Mouse (Mus musculus) forebrain, embryonic 10.5 days (tissue): ENCODE measurements around the gene Cd151. TPM values are rescaled to one million over a fixed set of nuclear protein-coding genes. Genes with fewer than 3 reads are reported as not detected.

Experiments
- DNase-seq: peaks from one replicate; pipeline ENCODE4 v3.0.0-alpha.2; 2017; ENCODE audit warnings: low spot score; ENCODE audit errors: extremely low spot score
- H3K27ac ChIP-seq: fragments of 300-500 bp; sonication (generic); 2 replicates; pipeline ENCODE4 v1.5.1; 2016; ENCODE audit warnings: mild to moderate bottlenecking
- H3K27me3 ChIP-seq: fragments of 300-500 bp; sonication (generic); 2 replicates; pipeline ENCODE4 v1.6.1; 2016; ENCODE audit warnings: mild to moderate bottlenecking; ENCODE audit not compliant: poor library complexity, severe bottlenecking
- H3K36me3 ChIP-seq: fragments of 300-500 bp; sonication (generic); replicated peaks from 2 replicates; pipeline ENCODE4 v1.6.1; 2016; ENCODE audit warnings: mild to moderate bottlenecking, moderate library complexity
- H3K4me1 ChIP-seq: fragments of 300-500 bp; sonication (generic); 2 replicates; pipeline ENCODE4 v1.6.1; 2016
- H3K4me3 ChIP-seq: fragments of 300-500 bp; sonication (generic); 2 replicates; pipeline ENCODE4 v1.5.1; 2016; ENCODE audit warnings: mild to moderate bottlenecking, moderate library complexity
- H3K9me3 ChIP-seq: fragments of 300-500 bp; sonication (generic); 2 replicates; pipeline ENCODE4 v1.6.1; 2016; ENCODE audit warnings: mild to moderate bottlenecking, moderate library complexity
- WGBS: fragments of 180-500 bp; shearing (Covaris S2); methylation state at CpG from one replicate; pipeline ENCODE4 v1.1.7; 2016; 5-methylcytosine and 5-hydroxymethylcytosine counted together
- polyA plus RNA-seq: library from polyadenylated mRNA; unstranded; fragments of >200 nt; fragmentation: Nextera tagmentation; extraction: Ambion mirVana; gene quantifications from 2 replicates; pipeline ENCODE4 v1.2.1, GENCODE M21; 2016

Gene Cd151
- polyA plus RNA-seq, 1 experiment from 2014 or later = 15.2 TPM

DNA sequence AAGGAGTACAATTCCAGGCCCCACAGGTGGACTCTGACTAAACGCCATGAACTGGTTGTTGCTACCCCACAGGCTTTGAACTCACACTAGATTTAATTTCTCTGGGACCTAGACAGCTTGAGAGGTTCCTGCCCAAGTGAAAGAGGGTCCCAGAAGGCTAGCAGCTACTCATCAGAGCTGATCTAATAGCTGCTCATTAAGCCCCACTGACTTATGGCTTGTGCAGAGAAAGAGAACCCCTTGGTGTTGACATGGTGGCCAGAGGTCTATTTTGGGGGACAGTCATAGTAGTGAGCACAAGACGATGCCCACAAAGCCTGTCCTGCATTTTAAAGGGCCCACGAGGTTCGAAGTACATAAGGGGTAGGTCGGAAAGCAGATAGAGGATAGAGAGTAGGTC is 7.0 kb downstream of the Cd151 start:
- H3K4me1 ChIP-seq = peaks cover 62% of the 10 kb centered on the region
- H3K4me3 ChIP-seq = peak overlapping the region; percentile 88
- H3K9me3 ChIP-seq = no peaks in the 10 kb centered on the region
- H3K27me3 ChIP-seq = peaks cover 29% of the 10 kb centered on the region
- no peak for DNase-seq
- H3K36me3 ChIP-seq = peaks cover 37% of the 10 kb centered on the region
- 12% methylated on average over 5 of the region's 5 CpGs for WGBS
- peak overlapping the region; percentile 99; the same call in 1 of the 2 replicates for H3K27ac ChIP-seq

DNA sequence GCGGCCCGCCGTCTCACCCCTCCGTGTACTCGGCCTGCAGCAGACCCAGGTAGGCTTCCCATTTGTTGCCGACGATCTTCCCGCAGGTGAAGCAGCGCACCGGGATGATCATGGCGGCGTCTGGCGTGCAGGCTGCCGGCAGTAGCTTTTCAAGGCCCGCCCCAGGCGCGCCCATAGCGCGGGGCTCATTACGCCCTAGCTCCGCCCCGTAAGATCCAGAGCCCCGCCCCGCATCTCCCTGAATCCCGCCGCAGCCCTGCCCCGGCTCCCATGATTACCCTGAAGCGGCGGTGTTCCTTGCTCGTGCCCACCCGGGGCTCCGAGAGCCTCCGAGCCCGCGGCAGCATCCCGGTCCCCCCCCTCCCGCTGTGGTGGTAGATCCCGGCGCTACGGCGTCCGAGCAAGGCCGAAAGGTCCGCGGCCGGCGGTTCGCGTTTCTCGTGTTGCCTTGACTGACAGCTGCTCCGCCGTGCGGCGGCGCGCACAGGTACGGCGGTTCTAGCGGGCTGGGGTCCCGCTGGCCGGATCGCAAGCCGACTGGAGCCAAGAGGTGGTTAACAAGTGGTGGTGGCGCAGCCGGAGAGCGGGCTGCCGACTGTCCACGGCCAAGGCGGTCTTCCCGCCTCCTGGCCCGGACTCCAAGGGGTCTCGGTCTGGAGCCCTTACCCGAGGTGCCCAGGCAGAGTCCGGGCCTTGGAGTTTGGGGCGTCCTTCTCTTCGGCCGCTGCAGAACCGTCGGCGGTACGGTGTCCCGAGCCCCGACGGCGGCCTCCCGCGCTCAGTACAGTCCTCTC is 8.0 kb downstream of the Cd151 start, which contains the start of the genes Polr2l and Tspan4:
Polr2l (minus strand) TSS at position 122 of the 794 bp plus-strand sequence.
Tspan4 (plus strand) TSS at position 230 of the 794 bp plus-strand sequence.
- Histone ChIP-seq H3K36me3 (peaks cover 26% of the 10 kb centered on the region), H3K4me1 (peaks cover 51% of the 10 kb centered on the region), H3K27me3 (peaks cover 29% of the 10 kb centered on the region), H3K4me3 (peak within 1 kb of the TSS; percentile 88), H3K9me3 (no peaks in the 10 kb centered on the region), H3K27ac (peak within 1 kb of the TSS; percentile 99)
- under 1% methylated on average over 87 of the region's 87 CpGs for WGBS
- peak; percentile 92 for DNase-seq

DNA sequence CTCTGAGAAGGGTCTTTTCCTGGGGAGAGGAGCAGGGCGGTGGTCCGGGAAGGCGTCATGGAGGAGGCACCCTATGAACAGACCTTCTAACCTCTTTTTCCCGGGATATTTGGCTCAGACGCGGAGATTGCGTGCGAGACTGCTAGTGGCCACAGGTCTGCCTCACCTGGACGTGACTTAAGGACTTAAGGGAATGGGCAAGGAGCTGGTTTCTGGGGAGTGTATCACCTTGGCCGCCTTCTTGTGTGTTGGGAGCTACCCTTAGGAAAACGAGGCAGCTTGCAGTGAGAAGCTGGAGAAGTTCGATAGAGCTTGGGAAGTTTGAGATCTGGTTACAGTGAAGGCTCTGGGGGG is 8.6 kb downstream of the Cd151 start:
- H3K4me3 ChIP-seq = peak overlapping the region; percentile 88
- DNase-seq = no peak
- peaks cover 20% of the 10 kb centered on the region for H3K36me3 ChIP-seq
- H3K27ac ChIP-seq = peak overlapping the region; percentile 99
- no peaks in the 10 kb centered on the region for H3K9me3 ChIP-seq
- peaks cover 29% of the 10 kb centered on the region for H3K27me3 ChIP-seq
- H3K4me1 ChIP-seq = peaks cover 50% of the 10 kb centered on the region
- WGBS = 1% methylated on average over 12 of the region's 12 CpGs

DNA sequence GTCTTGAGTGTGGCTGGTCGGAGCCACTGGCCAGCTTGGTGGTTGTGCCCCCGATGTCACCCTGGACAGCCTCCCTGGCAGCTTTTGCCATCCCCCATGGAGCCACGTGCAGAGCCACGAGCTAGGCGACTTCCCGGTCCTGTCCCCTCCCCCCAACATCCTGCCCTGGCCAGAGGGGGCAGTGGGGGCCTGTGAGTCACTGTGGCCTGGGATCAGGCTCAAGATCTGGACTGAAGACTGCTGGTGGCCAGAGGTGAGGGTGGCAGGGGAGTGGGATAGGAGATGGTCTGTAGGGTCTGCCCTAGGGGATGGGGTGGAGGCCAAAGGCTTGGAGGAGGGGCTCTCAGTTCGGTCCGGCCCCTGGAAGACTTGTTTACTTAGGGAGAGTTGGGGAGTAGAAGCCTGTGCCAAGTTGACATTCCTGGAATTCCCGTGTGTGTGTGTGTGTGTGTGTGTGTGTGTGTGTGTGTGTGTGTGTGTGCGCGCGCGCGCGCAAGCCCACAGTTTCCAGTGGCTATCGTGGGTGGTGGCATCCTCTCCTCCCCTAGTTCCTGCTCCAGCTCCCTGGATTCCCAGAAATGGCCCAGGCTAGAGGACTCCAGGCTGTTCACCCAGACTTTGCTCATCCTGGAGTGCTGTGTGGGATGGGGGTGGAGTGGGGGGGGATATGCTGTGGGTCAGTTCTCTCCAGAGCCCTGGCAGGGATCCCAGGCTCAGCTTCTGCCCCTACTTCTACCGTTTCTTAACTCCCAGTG is 9.2 kb downstream of the Cd151 start:
- peaks cover 14% of the 10 kb centered on the region for H3K36me3 ChIP-seq
- 6% methylated on average over 17 of the region's 17 CpGs for WGBS
- peak overlapping the region; percentile 99 for H3K27ac ChIP-seq
- H3K4me1 ChIP-seq = peaks cover 56% of the 10 kb centered on the region
- H3K4me3 ChIP-seq = peak overlapping the region; percentile 88
- DNase-seq = peak; percentile 67
- H3K27me3 ChIP-seq = peaks cover 34% of the 10 kb centered on the region
- H3K9me3 ChIP-seq = no peaks in the 10 kb centered on the region

DNA sequence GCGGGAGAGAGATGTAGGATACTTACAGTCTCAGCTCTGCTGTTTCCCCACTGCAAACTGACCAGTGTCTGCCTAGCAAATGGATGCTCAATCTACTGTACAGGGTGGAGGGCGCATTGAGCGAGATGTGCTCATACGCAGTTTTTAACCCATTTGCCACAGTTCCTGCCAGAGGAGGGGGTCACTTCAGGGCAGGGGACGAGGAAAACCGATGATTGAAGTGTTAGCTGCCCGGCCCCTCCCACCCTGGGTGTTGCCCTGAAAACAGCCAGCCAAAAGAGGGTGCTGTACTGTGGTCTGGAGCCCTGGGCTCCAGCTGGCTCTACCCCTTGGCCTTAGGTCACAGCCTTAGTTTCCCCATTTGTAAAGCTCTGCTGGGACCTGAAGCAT is 9.8 kb downstream of the Cd151 start:
- WGBS = 25% methylated on average over 7 of the region's 7 CpGs
- peaks cover 40% of the 10 kb centered on the region for H3K27me3 ChIP-seq

DNA sequence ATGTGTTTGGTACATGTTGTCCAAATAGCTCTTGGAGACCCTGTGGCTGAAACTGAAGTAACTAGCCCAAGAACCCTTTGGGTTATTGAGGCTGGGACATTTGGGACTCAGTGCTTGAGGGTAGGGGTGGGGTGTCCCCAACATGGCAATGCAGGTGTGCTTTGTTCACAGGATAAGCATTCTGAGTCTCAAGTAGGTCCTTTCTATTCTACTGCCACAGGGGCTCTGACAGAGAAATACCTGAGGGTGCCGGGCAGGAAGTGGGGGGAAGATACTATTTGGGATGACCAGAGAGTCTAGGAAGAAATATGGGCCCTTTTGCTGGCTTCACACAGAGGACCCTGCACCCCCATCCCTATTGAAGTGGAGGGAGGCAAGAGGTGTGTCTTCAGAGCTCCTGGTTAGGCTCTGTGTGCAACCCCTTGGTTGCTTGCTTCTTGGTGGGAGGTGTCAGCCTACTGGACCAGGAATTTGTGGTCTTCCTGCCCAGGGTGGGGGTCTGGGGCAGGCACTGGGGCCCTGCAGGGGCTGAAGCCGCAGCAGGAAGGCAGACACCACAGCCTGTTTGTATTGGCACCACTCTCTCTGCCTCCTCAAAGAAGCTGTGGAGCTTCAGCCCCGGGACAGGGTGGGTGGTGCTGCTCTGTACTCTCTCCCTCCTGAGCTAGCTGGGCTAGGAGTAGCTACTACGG is 10.5 kb downstream of the Cd151 start:
- Histone ChIP-seq H3K4me1 (peaks cover 68% of the 10 kb centered on the region), H3K36me3 (peaks cover 2% of the 10 kb centered on the region), H3K4me3 (no peak overlapping the region), H3K27ac (peak overlapping the region; percentile 26; the same call in 1 of the 2 replicates), H3K27me3 (peaks cover 48% of the 10 kb centered on the region), H3K9me3 (no peaks in the 10 kb centered on the region)
- 83% methylated on average over 4 of the region's 4 CpGs for WGBS
- DNase-seq = no peak

More for the DNA sequence above, 9.8 kb downstream of the Cd151 start:
- DNase-seq = no peak
- Histone ChIP-seq H3K4me3 (peak overlapping the region; percentile 88), H3K27ac (peak overlapping the region; percentile 99), H3K4me1 (peaks cover 62% of the 10 kb centered on the region), H3K9me3 (no peaks in the 10 kb centered on the region), H3K36me3 (peaks cover 10% of the 10 kb centered on the region)

DNA sequence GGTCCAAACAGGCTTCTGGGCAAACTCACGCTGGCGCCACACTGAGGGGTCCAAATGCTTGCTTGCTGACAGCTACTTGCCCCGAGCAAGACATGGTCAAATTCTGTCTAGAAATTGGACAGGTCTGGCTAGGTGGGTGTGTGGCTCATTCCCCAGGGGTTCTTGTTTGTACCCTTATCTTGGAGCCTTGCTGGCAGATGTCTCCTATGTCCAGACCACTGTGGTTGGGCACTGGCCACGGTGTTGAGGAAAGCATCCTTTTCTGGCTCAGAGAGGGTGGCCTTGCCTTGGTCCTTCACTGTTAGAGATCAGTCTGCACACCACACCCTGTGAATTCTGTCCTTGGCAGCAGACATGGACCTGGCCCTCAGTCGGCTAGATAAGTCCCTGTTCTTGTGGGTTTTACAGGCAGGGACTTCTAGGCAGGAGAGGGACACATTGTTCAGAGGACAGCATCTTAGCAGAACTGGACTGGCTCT is 11.1 kb downstream of the Cd151 start:
- WGBS = 84% methylated on average over 5 of the region's 5 CpGs
- no peak overlapping the region for H3K27ac ChIP-seq
- peaks cover 53% of the 10 kb centered on the region for H3K27me3 ChIP-seq
- H3K4me3 ChIP-seq = no peak overlapping the region
- no peaks in the 10 kb centered on the region for H3K36me3 ChIP-seq
- peaks cover 70% of the 10 kb centered on the region for H3K4me1 ChIP-seq
- no peak for DNase-seq
- H3K9me3 ChIP-seq = no peaks in the 10 kb centered on the region

DNA sequence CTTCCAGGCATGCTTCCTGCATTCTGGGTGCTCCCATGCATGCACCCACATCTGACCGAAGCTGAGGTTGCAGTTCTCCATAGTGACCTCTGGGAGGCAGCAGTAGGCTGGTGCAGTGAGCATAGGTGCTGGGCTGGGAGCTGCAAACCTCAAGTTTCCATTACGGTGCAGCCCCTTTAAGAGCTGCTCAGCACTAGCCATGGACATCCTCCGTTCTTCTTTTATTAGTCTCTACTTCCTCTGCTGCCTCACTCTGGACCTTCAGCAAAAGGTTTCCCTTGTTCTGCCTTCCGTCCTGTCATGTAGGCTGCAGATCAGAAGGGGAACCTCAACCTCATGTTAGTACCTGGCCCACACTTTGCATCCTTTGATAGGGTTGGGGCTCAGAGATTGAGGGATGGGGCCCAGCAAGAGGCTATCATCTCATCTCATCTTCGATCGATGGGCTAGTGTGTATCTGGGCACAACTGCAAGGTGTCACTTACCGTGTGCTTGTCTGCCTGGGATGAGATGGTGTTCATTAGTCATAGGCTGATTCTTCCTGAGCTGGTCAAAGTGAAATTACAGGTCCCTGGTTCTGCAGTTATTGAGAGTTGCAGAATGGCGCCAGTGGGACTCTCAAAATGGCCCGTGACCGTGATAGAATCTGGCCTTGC is 13.8 kb downstream of the Cd151 start:
- H3K27me3 ChIP-seq = peaks cover 59% of the 10 kb centered on the region
- H3K36me3 ChIP-seq = no peaks in the 10 kb centered on the region
- no peaks in the 10 kb centered on the region for H3K9me3 ChIP-seq
- peak; percentile 61 for DNase-seq
- H3K27ac ChIP-seq = peak overlapping the region; percentile 82; the same call in 1 of the 2 replicates
- H3K4me3 ChIP-seq = peak overlapping the region; percentile 76
- WGBS = 10% methylated on average over 10 of the region's 10 CpGs
- H3K4me1 ChIP-seq = peaks cover 54% of the 10 kb centered on the region

DNA sequence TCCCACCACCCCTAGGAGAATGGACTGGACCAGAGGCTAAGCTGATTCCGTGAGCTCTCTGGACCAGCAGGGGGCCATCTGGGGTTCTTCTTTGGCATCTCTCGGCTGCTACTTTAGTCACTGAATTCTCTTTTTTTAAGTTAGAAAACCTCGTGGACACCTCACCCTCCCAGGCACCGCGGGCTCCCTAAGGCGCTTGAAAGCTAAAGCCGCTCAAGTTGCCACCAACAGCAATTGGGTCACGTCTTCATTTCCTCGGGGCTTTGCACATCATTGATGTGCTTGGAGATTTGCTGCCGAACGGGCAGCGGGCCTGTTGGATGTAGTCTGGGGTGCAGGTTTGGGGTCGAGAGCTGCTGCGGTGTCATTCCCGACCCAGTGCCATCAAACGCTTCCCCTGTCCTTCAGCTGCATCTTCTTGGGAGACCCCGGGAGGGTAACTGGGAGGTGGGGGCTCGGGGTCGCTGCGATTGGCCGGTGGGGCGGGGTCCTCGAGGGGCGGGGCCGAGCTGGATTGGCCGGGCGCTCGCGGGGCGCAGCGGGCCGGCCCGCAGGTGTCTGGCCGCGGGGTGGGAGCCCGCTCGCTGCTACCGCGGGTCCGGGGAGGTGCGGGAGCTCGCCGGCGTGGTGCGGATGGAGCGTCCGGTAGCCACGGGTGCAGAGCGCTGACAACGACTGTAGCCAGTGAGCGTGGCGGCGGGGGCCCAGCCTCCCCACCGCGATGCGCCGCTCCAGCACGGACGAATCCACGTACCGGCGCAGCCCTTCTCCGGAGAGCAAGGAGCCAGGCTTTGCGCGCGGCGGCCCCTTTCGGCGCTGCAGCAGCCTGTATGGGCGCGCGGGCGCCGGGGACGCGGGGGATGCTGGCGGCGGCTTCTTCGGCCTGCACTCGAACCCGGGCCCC is 14.6 kb downstream of the Cd151 start:
- under 1% methylated on average over 81 of the region's 81 CpGs for WGBS
- H3K27me3 ChIP-seq = peaks cover 51% of the 10 kb centered on the region

DNA sequence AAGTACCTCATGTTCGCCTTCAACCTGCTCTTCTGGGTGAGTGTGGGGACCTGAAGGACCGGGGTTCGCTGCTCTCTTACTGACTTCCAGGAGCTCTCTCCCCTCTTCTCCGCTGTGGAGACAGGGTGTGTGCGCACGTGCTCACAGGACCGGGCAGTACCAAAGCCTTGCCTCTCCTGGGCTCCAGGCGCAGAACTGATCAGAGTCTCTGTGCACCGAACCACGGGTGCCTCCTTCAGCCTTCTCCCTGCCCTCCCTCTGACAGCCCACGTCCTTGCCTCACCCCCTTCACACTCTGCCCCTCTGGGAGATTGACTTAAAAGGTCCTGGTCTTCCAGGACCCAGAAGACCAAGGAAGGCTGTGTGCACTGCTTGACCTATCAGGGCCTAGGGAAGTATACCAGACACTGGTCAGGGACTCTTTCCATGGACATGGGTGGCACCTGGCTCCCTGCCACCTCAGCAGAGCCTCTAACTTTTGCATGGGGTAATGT is 15.4 kb downstream of the Cd151 start:
- H3K4me3 ChIP-seq = peak overlapping the region; percentile 76
- H3K27ac ChIP-seq = peak overlapping the region; percentile 82
- no peaks in the 10 kb centered on the region; the same call in 1 of the 2 replicates for H3K36me3 ChIP-seq
- peaks cover 43% of the 10 kb centered on the region for H3K27me3 ChIP-seq
- no peaks in the 10 kb centered on the region for H3K9me3 ChIP-seq
- peaks cover 38% of the 10 kb centered on the region for H3K4me1 ChIP-seq
- 10% methylated on average over 11 of the region's 11 CpGs for whole genome bisulfite sequencing
- no peak for DNase-seq

More for the DNA sequence above, 14.6 kb downstream of the Cd151 start:
- H3K27ac ChIP-seq = peak overlapping the region; percentile 82
- H3K4me1 ChIP-seq = peaks cover 46% of the 10 kb centered on the region
- H3K4me3 ChIP-seq = peak overlapping the region; percentile 76
- H3K36me3 ChIP-seq = no peaks in the 10 kb centered on the region; the same call in 1 of the 2 replicates
- no peaks in the 10 kb centered on the region for H3K9me3 ChIP-seq
- DNase-seq = peak; percentile 71

DNA sequence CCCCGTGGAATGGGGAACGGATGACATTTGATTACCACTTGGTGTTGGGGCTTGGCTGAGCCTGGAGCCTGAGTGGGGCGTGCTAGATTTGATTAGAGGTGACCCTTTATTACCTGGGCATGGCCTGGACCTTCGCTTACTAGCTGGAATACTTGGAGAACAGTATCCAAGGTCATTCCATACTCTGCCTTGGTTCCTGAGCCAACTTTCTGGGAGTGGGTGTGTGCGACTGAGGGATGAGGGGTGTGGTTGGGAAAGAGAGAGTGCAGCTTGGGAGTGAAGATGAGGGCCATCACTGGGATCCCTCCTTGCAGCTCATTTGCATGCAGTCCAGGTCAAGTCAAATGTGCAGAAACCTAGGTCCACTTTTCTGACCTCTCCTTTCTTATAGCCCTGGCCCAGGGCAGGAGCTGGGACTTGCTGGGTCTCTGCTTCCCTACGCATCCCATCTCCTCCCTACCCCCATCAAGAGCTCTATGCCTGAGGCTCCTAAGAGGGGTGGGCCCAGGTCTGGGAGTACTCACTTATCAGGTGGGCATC is 16.0 kb downstream of the Cd151 start:
- no peak for DNase-seq
- WGBS = 71% methylated on average over 6 of the region's 6 CpGs
- no peaks in the 10 kb centered on the region for H3K9me3 ChIP-seq
- H3K27me3 ChIP-seq = peaks cover 37% of the 10 kb centered on the region
- no peaks in the 10 kb centered on the region; the same call in 1 of the 2 replicates for H3K36me3 ChIP-seq
- H3K4me1 ChIP-seq = peaks cover 32% of the 10 kb centered on the region
- H3K4me3 ChIP-seq = peak overlapping the region; percentile 76
- H3K27ac ChIP-seq = no peak overlapping the region
